Mouse (Mus musculus) embryo, embryonic 10.5 days (tissue): ENCODE data around the gene C5ar2.
"Not testable (repeated sequence)": the region's sequence is repeated elsewhere in the genome, so short reads cannot be mapped to it uniquely, and the experiment has no call there.

Source experiments
- DNase-seq: peaks from one replicate; pipeline ENCODE4 v3.0.0-alpha.2; 2015; ENCODE audit warnings: low spot score

Gene C5ar2

DNA sequence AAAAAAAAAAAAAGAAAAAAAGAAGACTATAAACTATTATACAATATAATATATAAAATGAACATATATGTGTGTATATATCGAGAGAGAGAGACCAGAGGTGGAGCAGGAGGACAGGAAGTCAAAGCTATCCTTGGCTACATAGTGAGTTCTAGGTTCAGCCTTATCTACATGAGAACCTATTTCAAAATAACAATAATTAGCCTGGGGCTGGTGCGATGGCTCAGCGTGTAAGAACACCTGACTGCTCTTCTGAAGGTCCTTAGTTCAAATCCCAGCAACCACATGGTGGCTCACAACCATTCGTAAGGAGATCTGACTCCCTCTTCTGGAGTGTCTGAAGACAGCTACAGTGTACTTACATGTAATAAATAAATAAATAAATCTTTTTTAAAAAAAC is 12.0 kb upstream of the C5ar2 start:
- DNase-seq: not testable (repeated sequence)

DNA sequence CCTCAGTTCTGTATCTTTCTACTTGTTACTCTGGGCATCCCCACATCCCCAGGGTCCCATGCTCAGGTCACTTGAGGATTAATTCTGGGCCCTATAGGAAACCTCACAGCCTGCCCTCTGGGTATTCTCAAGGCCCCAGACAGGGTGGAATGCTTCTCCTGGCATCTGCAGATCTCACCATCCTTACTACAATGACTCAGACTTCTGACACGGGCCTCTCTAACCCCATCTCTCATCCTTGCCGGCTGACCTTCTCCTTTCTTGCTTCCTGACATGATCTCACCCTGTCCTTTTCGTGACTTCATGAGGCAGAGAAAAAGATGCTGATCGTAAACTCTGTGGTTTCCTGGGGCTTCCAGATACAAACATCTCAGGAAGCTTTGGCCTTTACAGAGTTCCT is 10.2 kb upstream of the C5ar2 start:
- no peak for DNase-seq

- no peak for DNase-seq
Observed at GRCm38 (mm10) chr7:16250687-16251086, 6.7 kb upstream of the C5ar2 start.

DNA sequence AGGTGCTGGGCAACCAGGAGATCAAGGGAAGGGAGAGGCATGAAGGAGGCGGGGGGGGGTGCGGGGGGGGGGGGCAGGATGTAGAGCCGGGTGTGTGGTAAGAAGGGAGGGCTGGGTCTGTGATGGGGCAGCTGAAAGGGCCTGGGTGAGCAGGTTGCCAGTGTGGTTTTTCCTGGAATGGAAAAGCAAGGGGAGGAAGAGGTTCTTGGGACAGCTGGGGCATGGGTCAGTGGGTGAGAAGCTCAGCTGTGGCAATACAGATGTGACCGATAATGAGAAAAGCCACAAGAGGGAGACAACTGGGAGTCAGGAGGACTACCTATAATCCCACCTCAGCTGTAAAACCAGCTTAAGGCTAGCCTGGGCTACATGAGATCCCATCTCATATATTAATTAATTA is 2.0 kb upstream of the C5ar2 start:
- no peak for DNase-seq

- no peak for DNase-seq
Observed at GRCm38 (mm10) chr7:16242198-16242597, 1.8 kb downstream of the C5ar2 start.

GRCm38 (mm10) chr7:16241787-16242186 is 2.2 kb downstream of the C5ar2 start:
- no peak for DNase-seq

GRCm38 (mm10) chr7:16240978-16241303 is 3.0 kb downstream of the C5ar2 start:
- DNase-seq: no peak

- no peak for DNase-seq
Observed at GRCm38 (mm10) chr7:16240281-16240977, 3.5 kb downstream of the C5ar2 start.

- no peak for DNase-seq
Observed at GRCm38 (mm10) chr7:16239554-16239997, 4.4 kb downstream of the C5ar2 start.

- DNase-seq: peak; percentile 79
Observed at GRCm38 (mm10) chr7:16229869-16230268, 14.1 kb downstream of the C5ar2 start.

- DNase-seq: peak; percentile 98
Observed at GRCm38 (mm10) chr7:16221582-16222272, 22.2 kb downstream of the C5ar2 start, which contains the start of gene Dhx34. TSS of gene Dhx34 (minus strand) at chr7:16222037.

DNA sequence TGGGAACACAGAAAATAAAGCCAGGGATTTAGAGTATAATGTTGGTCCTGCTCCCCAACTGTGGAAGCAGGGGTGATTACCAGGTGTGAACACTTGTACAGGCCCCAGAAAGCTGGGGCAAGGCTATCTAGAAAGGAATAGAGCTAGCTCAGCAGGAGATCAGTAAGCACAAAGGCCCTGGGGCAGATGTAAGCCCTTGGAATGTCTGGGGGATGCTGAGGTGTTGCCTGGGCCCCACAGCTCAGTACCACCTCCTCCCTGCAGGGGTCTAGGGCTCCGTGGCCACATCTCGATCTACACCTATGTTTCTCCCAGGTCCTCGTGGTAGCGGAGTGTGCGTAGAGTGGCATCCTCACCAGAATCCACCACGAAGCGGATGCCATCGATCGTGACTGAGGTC is 30.0 kb downstream of the C5ar2 start:
- no peak for DNase-seq

- no peak for DNase-seq
Observed at GRCm38 (mm10) chr7:16213196-16213595, 30.8 kb downstream of the C5ar2 start.

DNA sequence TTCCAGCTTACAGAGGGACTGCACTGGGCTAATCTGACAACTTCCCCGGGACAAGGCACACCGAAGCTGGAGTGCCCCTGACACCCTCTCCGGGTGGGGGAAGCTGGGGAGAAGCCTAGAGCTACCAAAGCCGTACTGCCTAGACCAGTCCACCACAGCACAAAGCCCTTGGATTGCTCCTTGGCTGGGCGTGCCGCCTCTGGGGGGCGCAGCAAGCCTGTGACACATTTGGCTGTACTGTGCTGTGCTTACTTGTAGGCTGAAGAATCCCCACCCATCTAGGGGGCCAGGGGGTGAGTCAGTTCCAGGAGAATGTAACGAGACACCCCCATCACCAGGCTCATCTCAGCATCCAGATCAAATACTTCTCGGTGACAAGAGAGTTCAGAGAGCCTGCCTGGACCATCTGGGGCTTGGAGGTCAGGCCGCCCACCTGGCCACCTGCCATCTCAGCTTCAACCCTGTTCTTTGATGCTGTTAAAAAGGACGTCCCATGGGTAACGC is 33.0 kb downstream of the C5ar2 start:
- DNase-seq: peak; percentile 28

GRCm38 (mm10) chr7:16208781-16209665 is 34.9 kb downstream of the C5ar2 start:
- no peak for DNase-seq

- DNase-seq: no peak
Observed at GRCm38 (mm10) chr7:16207496-16207895, 36.5 kb downstream of the C5ar2 start.

- DNase-seq: no peak
Observed at GRCm38 (mm10) chr7:16207076-16207475, 36.9 kb downstream of the C5ar2 start.

GRCm38 (mm10) chr7:16204791-16205190 is 39.2 kb downstream of the C5ar2 start:
- no peak for DNase-seq

- no peak for DNase-seq
Observed at GRCm38 (mm10) chr7:16203505-16203903, 40.5 kb downstream of the C5ar2 start.

DNA sequence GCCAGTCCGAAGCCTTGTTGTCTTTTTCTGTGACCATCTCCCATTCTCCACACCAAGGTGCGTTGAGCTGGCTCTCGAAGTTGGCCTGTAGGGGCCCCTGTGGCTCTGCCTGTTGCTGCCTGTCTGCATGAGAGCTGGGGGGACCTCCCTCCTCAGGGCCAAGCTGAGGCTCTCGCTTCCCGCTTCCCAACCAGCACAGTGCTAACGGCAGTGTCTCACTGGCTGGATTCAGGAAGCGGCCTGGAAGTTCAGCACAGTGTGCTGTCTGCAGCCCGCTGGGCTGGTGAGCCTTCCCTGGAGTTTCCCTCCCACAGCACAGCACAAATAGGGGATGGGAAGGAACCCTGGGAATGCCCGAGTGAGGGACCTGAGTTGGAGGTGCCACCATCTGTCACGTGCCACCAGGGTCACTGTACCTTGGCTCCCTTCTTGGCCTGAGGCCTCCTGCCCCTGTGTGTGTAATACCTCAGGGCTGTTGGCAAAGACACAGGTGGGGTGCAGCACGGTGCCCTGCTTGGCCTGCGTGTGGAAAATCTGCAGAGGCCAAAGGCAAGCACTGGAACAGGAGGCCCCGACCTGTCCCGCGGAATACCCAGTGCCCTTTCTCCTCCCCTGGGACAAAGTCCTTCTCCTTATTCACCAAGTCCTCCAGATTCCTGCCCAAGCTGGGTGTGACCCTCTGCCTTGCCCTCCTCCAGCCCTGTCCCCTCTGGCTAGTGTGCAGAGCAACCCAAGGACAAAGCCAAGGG is 41.0 kb downstream of the C5ar2 start:
- no peak for DNase-seq

GRCm38 (mm10) chr7:16201136-16201535 is 42.8 kb downstream of the C5ar2 start:
- DNase-seq: no peak

DNA sequence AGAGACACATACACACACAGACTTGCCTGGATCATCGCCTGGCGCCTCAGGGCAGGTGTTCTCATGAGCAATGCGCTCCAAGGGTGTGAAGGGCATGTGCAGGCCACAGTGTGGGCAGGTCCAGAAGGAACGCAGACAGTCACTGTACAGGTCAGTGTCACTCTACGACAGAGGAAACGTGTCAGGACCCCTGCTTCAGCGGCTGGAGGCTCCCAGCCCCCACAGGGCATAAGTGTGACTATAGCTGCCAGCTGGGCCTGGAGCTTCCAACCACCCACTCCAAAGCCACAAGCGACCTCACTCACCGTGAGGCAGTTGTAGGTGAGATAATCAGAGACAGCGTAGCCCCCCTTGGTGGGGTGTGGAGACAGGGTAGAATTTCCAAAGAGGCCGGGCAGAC is 45.4 kb downstream of the C5ar2 start:
- no peak for DNase-seq
